Mouse (Mus musculus) B cell, adult (primary cell): Measurements from ENCODE around the gene Olfr441. TPM values are rescaled to one million over a fixed set of nuclear protein-coding genes. Genes with fewer than 3 reads are reported as not detected.

Experiments used
- total RNA-seq: library from RNA; stranded (reverse); gene quantifications from 4 replicates; pipeline ENCODE4 v1.2.4, GENCODE M21; 2023; ENCODE audit not compliant: inconsistent age

Gene Olfr441
- not detected in 4 replicates for total RNA-seq

DNA sequence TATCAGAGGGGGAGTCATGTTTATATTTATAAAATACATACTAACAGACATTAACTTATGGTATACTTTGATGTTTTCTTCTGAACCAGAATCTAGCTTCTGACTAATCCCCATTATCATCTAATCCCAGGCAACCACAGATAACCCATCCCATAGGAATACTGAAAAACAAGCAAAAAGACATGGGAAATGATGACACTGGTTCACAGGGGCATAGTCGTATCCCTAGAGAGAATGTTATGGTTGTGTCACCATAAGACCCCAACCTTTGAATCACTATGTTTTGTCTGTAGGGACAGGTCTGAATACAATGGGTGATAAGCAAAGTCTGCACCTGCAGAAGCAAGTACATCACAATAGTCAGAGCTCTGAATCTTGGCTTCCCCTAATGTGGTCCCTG, at the start of gene Olfr441:
TSS of gene Olfr441 (plus strand) at position 301 of the 400 bp plus-strand sequence.

DNA sequence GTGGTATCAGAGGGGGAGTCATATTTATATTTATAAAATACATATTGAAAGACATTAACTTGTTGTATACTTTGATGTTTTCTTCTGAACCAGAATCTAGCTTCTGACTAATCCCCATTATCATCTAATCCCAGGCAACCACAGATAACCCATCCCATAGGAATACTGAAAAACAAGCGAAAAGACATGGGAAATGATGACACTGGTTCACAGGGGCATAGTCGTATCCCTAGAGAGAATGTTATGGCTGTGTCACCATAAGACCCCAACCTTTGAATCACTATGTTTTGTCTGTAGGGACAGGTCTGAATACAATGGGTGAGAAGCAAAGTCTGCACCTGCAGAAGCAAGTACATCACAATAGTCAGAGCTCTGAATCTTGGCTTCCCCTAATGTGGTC, 40.1 kb downstream of the Olfr441 start, which contains the start of gene Olfr237-ps1:
TSS of gene Olfr237-ps1 (plus strand) at position 301 of the 400 bp plus-strand sequence.

DNA sequence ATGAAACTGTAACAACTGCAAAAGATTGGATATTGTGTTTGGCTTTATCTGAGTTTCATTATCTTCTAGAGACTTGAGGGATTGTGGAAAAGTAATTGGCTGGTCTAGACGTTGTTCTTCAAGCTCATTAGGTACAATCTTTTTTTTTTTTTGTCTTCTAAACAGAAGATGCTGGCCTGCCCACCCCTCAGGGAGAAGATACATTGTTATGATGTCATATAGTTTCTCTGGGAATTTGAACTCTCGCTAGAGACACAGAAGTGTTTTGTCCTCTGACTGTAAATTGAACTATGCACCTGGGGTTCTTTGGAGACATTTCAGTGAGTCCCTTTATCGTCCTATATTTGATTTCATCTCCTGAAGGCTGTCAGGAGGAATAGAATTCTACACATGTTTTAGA, 56.8 kb downstream of the Olfr441 start, which contains the start of gene Olfr437:
TSS of gene Olfr437 (plus strand) at position 301 of the 400 bp plus-strand sequence.

Other genes with a start within 250 kb of the Olfr441 start
- not detected in 4 replicates for gene Olfr448, start 215.9 kb upstream of the Olfr441 start, total RNA-seq
- not detected in 4 replicates for gene Olfr447, start 197.5 kb upstream of the Olfr441 start, total RNA-seq
- not detected in 4 replicates for gene Olfr446, start 185.0 kb upstream of the Olfr441 start, total RNA-seq
- gene Olfr444, start 157.3 kb upstream of the Olfr441 start, total RNA-seq, result not detected in 4 replicates
- not detected in 4 replicates for gene Olfr237-ps1, start 40.2 kb downstream of the Olfr441 start, total RNA-seq
- not detected in 4 replicates for gene Olfr437, start 56.9 kb downstream of the Olfr441 start, total RNA-seq
- gene Olfr13, start 65.8 kb downstream of the Olfr441 start, total RNA-seq, result not detected in 4 replicates
- gene Olfr435, start 90.8 kb downstream of the Olfr441 start, total RNA-seq, result not detected in 4 replicates
- gene Olfr434, start 106.7 kb downstream of the Olfr441 start, total RNA-seq, result not detected in 4 replicates
- not detected in 4 replicates for gene Olfr47, start 125.2 kb downstream of the Olfr441 start, total RNA-seq
- gene Arhgef5, start 159.2 kb downstream of the Olfr441 start, total RNA-seq, result 0.09 to 0.51 TPM (median 0.16 TPM) in 3 of 4 replicates, not detected in the other
- gene Nobox, start 203.2 kb downstream of the Olfr441 start, total RNA-seq, result not detected in 4 replicates